Mouse (Mus musculus): ENCODE data around the gene Ltbp4.

DNA sequence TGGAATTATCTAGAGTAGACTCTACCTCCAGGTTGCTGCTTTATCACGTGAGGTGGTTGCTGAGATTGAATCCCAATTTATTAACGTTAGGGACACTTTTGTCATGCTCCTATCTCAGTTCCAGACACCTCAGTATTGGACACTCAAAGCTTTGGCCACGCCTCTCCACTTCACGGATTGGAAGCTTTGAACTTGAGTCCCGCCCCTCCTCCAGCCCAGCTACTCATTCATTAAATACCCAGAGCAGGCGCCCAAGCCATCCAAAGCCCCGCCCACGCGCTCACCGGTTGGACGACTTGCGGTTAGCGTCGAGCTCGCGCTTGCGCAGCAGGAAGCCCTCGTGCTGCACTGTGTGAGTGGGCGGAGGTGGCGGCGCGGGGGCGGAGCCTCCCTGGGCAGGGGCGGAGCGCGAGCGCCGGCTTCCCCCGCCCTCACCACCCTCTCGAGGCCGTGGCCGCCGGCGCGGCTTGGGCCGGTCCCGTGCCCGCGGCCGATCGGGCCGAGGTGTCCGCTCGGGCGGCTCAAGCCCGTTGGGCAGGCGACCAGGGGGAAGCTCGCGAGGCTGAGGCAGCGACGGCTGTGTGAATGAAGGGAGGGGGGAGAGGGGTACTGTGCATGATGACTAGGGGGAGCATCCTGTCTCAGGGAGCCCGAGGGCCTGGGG is 23.9 kb upstream of the Ltbp4 start:
- TF ChIP-seq POLR2A (IDR thresholded peaks at IDR 0.05; ENCODE audit: borderline replicate concordance, insufficient read depth, low read length) (no peak), CTCF (IDR thresholded peaks at IDR 0.05; ENCODE audit: borderline replicate concordance, insufficient read depth, low read depth, low read length) (no peak)

All from cerebellum, adult 2 months (tissue).